Mouse (Mus musculus) heart, postnatal 0 days (tissue): Measurements from ENCODE around the gene Arhgap42.

Source experiments
- CTCF ChIP-seq: IDR thresholded peaks from 2 replicates; pipeline ENCODE4 v1.5.1; 2016; ENCODE audit warnings: antibody characterized with exemption, control low read depth, low read depth
- EP300 ChIP-seq: IDR thresholded peaks from 2 replicates; pipeline ENCODE4 v1.6.1; 2016; ENCODE audit warnings: antibody characterized with exemption, low read depth

DNA sequence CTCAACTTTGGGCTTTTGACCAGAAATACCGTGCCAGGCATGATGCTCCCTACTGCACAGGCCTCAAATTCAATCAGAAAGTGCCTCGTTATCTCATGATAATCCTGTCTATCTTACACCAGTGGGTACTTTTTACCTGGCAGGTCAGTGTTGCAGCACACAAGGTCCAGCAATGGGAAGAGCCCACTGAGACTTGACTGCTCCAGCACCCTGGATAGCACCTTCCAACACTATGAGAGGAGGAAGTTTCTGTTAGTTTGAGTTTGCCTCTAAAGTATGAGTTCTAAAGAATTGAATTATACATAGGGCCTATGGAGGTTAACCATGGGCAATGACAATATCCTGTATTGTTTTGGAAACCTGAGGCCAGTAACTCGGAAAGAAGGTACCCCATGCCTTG is 256.6 kb downstream of the Arhgap42 start:
- TF ChIP-seq EP300 (no peak), CTCF (no peak)
